Mouse (Mus musculus): ENCODE data around the gene Krt84. TPM values are rescaled to one million over a fixed set of nuclear protein-coding genes. Genes with fewer than 3 reads are reported as not detected.

The Krt84 gene
- not detected in 2 replicates for polyA plus RNA-seq (2015; fragmentation: Nextera tagmentation; extraction: Ambion mirVana)

DNA sequence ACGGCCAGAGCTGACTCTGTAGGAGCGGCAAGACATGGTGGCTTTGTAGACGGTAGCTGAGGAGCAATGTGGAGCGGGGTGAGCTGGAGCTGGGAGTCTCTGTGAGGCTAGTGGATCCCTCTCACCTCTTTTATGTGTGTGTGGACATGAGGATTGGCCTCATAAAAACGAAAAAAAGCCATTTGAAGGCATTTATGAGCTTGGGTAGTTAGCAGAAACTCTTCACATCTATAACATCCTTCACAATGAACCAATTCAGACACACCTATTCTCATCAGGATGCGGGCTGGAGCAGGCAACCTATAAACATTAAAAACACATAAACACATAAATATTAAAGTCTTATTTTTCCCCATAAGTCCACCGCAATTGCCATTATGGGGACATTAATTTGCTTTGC is at the start of gene Krt84:
Gene Krt84, minus strand, starts transcription at position 101 of the 400 bp plus-strand sequence.
- ATAC-seq = no peak
- Histone ChIP-seq H3K9ac (replicated peaks; ENCODE audit: low read depth, low read length) (no peak within 1 kb of the TSS), H3K9me3 (ENCODE audit: control insufficient read depth, low read length) (no peaks in the 10 kb centered on the region), H3K27me3 (replicated peaks; ENCODE audit: control insufficient read depth, insufficient read depth, low read length) (no peaks in the 10 kb centered on the region), H3K36me3 (ENCODE audit: control insufficient read depth, insufficient read depth) (no peaks in the 10 kb centered on the region), H3K4me2 (ENCODE audit: low read length) (no peak within 1 kb of the TSS), H3K4me3 (replicated peaks; ENCODE audit: low read length) (no peak within 1 kb of the TSS), H3K27ac (ENCODE audit: low read length) (no peak within 1 kb of the TSS), H3K4me1 (replicated peaks; ENCODE audit: control insufficient read depth, insufficient read depth, low read length) (no peaks in the 10 kb centered on the region)
- 83% methylated on average over 7 of the region's 7 CpGs for WGBS

DNA sequence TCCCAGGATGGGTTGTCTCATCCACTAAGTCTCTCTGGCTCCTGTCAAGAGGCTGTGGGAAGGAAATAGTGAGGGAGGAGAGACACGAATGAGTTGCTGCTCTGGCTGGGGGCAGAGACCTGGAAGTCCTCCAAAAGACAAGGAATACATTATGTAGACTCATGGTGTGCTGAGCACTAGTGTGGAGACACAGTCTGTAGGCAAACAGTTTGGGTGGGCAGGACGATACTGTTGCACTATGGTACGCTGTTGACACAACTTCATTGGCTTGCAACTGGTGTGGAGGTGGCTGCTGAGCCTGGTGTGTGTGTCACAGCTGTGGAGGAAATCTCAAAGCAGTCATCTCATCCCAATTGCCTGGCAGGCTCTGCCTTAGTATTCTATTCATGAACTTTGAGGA is 49.1 kb upstream of the Krt84 start:
- no peak for ATAC-seq
- H3K4me1 ChIP-seq (replicated peaks; ENCODE audit: control insufficient read depth, insufficient read depth, low read length) = no peaks in the 10 kb centered on the region
- no peaks in the 10 kb centered on the region for H3K36me3 ChIP-seq (ENCODE audit: control insufficient read depth, insufficient read depth)
- no peak overlapping the region for H3K4me3 ChIP-seq (replicated peaks; ENCODE audit: low read length)
- H3K9me3 ChIP-seq (ENCODE audit: control insufficient read depth, low read length) = no peaks in the 10 kb centered on the region
- H3K27ac ChIP-seq (ENCODE audit: low read length) = no peak overlapping the region
- H3K9ac ChIP-seq (replicated peaks; ENCODE audit: low read depth, low read length) = no peak overlapping the region
- no peak overlapping the region for H3K4me2 ChIP-seq (ENCODE audit: low read length)
- H3K27me3 ChIP-seq (replicated peaks; ENCODE audit: control insufficient read depth, insufficient read depth, low read length) = no peaks in the 10 kb centered on the region
- WGBS = 84% methylated on average over 3 of the region's 3 CpGs

DNA sequence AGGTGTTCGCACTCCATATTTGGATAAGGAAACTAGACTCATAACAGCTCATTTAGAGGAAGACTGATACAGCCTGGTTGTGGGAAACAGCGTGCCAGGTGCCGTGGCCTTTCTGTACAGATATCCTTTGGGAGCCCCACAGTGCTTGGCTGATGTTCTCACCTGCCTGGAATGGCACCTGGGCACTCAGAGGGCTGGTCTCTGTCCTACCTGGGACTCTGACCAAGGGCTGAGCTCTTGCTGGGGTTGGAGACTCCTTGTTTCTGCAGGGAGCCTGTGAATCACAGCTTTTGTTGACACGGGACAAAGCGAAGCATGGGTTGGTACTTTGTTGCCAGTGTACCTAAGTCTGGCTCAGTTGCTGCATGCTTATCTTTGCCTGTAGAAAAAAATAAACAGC is 42.9 kb upstream of the Krt84 start:
- H3K4me1 ChIP-seq (replicated peaks; ENCODE audit: control insufficient read depth, insufficient read depth, low read length) = no peaks in the 10 kb centered on the region
- H3K36me3 ChIP-seq (ENCODE audit: control insufficient read depth, insufficient read depth) = no peaks in the 10 kb centered on the region
- no peak overlapping the region for H3K4me2 ChIP-seq (ENCODE audit: low read length)
- H3K9me3 ChIP-seq (ENCODE audit: control insufficient read depth, low read length) = no peaks in the 10 kb centered on the region
- no peaks in the 10 kb centered on the region for H3K27me3 ChIP-seq (replicated peaks; ENCODE audit: control insufficient read depth, insufficient read depth, low read length)
- no peak overlapping the region for H3K4me3 ChIP-seq (replicated peaks; ENCODE audit: low read length)
- WGBS = 92% methylated on average over 5 of the region's 5 CpGs
- ATAC-seq = no peak
- no peak overlapping the region for H3K9ac ChIP-seq (replicated peaks; ENCODE audit: low read depth, low read length)
- H3K27ac ChIP-seq (ENCODE audit: low read length) = no peak overlapping the region

DNA sequence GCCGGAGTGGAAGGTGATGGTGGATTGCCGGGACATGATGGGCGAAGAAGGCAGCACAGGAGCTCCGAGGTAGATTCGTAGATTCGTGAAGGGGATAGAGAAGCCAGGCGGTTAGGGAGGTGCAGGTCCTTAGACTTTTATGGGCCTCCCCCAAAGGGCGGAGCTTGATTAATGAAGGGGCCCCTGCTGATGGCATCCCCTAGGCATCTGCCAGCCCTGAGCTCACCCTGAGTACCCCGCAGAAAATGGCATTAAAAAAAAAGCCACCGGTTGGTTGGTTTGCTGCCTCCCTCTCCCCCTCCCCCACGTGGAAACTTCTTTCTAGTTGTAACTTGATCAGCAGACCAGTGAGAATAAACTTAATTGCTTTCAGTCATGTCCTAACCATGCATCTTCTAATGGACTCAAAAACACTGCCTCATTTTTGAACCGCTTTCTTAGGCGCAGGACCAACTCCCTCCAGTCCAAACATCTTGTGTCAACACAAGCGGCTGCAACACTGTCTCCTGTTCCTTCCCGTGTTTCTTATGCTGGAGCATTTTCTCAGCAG is 41.3 kb upstream of the Krt84 start, which contains the start of gene Krt75:
Gene Krt75, minus strand, starts transcription at position 109 of the 550 bp plus-strand sequence.
- H3K27me3 ChIP-seq (replicated peaks; ENCODE audit: control insufficient read depth, insufficient read depth, low read length) = no peaks in the 10 kb centered on the region
- ATAC-seq = no peak
- no peak within 1 kb of the TSS for H3K27ac ChIP-seq (ENCODE audit: low read length)
- no peak within 1 kb of the TSS for H3K4me3 ChIP-seq (replicated peaks; ENCODE audit: low read length)
- H3K4me2 ChIP-seq (ENCODE audit: low read length) = no peak within 1 kb of the TSS
- no peaks in the 10 kb centered on the region for H3K4me1 ChIP-seq (replicated peaks; ENCODE audit: control insufficient read depth, insufficient read depth, low read length)
- no peaks in the 10 kb centered on the region for H3K9me3 ChIP-seq (ENCODE audit: control insufficient read depth, low read length)
- H3K9ac ChIP-seq (replicated peaks; ENCODE audit: low read depth, low read length) = no peak within 1 kb of the TSS
- no peaks in the 10 kb centered on the region for H3K36me3 ChIP-seq (ENCODE audit: control insufficient read depth, insufficient read depth)
- WGBS = 70% methylated on average over 15 of the region's 15 CpGs

DNA sequence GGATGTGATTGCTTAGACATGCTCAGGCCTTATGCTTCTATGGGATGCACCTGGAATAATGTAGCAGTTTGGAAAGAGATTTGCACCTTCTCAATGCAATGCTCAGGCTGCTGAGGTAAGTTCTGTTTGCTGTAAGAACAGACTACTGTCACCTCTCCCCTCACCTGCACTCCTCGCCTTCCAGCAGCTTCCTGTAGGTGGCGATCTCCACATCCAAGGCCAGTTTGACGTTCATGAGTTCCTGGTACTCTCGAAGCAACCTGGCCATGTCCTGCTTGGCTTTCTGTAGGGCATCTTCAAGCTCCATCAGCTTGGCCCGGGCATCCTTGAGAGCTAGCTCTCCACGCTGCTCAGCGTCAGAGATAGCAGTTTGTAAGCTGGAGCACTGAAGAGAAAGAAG is 35.2 kb upstream of the Krt84 start:
- Histone ChIP-seq H3K27me3 (replicated peaks; ENCODE audit: control insufficient read depth, insufficient read depth, low read length) (no peaks in the 10 kb centered on the region), H3K9me3 (ENCODE audit: control insufficient read depth, low read length) (no peaks in the 10 kb centered on the region), H3K4me3 (replicated peaks; ENCODE audit: low read length) (no peak overlapping the region), H3K4me1 (replicated peaks; ENCODE audit: control insufficient read depth, insufficient read depth, low read length) (no peaks in the 10 kb centered on the region), H3K27ac (ENCODE audit: low read length) (no peak overlapping the region), H3K9ac (replicated peaks; ENCODE audit: low read depth, low read length) (no peak overlapping the region), H3K36me3 (ENCODE audit: control insufficient read depth, insufficient read depth) (no peaks in the 10 kb centered on the region), H3K4me2 (ENCODE audit: low read length) (no peak overlapping the region)
- no peak for ATAC-seq
- WGBS = 45% methylated on average over 7 of the region's 7 CpGs

DNA sequence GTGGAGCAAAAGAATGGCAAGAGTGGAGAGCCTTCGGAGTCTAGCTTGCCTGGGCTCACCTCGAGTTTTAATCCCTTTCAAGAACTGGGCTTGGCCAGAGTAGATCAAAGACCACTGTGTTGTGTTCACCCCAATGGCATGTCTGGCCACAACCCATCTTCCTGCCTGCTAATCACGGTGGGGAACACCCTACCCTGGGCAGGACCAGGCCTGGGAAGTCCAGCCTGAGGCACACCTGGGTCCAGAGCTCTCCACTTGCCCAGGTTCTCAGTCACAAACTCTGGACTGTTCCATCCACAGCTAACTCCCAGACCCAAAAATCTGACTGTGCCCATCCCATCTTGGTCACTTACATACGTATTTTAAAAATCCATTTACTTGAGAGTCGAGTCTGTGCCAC is 30.2 kb upstream of the Krt84 start, which contains the start of gene Krt90:
Gene Krt90, minus strand, starts transcription at position 101 of the 400 bp plus-strand sequence.
- Histone ChIP-seq H3K4me2 (ENCODE audit: low read length) (no peak within 1 kb of the TSS), H3K27me3 (replicated peaks; ENCODE audit: control insufficient read depth, insufficient read depth, low read length) (no peaks in the 10 kb centered on the region), H3K36me3 (ENCODE audit: control insufficient read depth, insufficient read depth) (no peaks in the 10 kb centered on the region), H3K4me3 (replicated peaks; ENCODE audit: low read length) (no peak within 1 kb of the TSS), H3K9me3 (ENCODE audit: control insufficient read depth, low read length) (no peaks in the 10 kb centered on the region), H3K4me1 (replicated peaks; ENCODE audit: control insufficient read depth, insufficient read depth, low read length) (0 out of 2 replicates have a peak, but pooled peaks cover 2% of the 10 kb centered on the region), H3K9ac (replicated peaks; ENCODE audit: low read depth, low read length) (no peak within 1 kb of the TSS), H3K27ac (ENCODE audit: low read length) (no peak within 1 kb of the TSS)
- no peak for ATAC-seq
- 70% methylated on average over 5 of the region's 5 CpGs for WGBS

DNA sequence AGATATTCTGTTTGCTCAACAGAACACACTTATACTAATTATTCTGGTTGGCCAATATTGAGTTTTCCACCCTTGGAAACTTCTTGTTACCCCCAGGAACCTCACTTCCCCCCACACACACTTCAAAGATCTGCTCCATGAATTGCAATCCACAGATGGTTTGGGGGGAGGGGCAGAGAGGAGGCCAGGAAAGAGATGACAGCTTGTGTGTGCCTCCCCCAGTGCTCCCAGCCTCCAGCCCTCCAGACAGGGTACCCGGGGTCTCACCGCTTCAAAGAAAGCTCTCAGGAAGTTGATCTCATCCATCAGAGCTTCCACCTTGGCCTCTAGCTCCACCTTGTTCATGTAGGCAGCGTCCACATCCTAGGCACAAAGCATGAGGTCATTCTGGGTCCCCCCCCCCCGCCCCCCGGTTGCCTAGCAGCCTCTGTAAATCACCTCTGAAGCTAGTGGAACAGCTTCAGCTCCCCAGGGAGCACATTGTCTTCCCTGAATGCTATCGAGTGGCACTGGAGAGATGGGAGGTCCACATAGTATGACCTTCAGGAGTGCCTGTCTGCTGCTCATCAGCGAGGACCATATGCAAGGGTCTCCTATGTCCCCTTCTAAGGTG is 25.5 kb upstream of the Krt84 start:
- Histone ChIP-seq H3K27me3 (replicated peaks; ENCODE audit: control insufficient read depth, insufficient read depth, low read length) (no peaks in the 10 kb centered on the region), H3K4me1 (replicated peaks; ENCODE audit: control insufficient read depth, insufficient read depth, low read length) (0 out of 2 replicates have a peak, but pooled peaks cover 2% of the 10 kb centered on the region), H3K4me3 (replicated peaks; ENCODE audit: low read length) (no peak overlapping the region), H3K9ac (replicated peaks; ENCODE audit: low read depth, low read length) (no peak overlapping the region), H3K27ac (ENCODE audit: low read length) (no peak overlapping the region), H3K36me3 (ENCODE audit: control insufficient read depth, insufficient read depth) (no peaks in the 10 kb centered on the region), H3K9me3 (ENCODE audit: control insufficient read depth, low read length) (no peaks in the 10 kb centered on the region), H3K4me2 (ENCODE audit: low read length) (no peak overlapping the region)
- no peak for ATAC-seq
- WGBS = 12% methylated on average over 7 of the region's 7 CpGs

DNA sequence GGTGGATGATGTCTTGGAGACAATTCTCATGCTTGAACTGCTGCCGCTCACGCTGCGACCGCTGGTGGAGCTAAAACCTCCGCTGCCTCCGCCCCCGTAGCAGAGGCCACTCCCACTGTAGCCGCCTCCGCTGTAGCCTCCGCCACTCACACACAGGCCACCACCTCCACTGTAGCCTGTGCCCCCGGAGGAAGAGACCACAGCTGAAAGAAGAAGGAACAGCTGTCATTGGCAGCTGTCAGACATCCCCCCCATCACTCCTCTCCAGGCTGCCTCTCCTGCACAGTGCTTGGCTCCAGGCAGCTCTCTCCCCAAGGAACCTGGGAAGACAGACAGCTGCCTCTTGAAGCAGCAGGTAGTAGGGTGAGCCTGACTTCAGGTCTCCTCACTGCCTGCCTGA is 20.5 kb upstream of the Krt84 start:
- H3K27me3 ChIP-seq (replicated peaks; ENCODE audit: control insufficient read depth, insufficient read depth, low read length) = no peaks in the 10 kb centered on the region; the same call in 1 of the 2 replicates
- H3K4me2 ChIP-seq (ENCODE audit: low read length) = peak overlapping the region; percentile 35
- H3K36me3 ChIP-seq (ENCODE audit: control insufficient read depth, insufficient read depth) = no peaks in the 10 kb centered on the region
- no peak overlapping the region for H3K4me3 ChIP-seq (replicated peaks; ENCODE audit: low read length)
- H3K4me1 ChIP-seq (replicated peaks; ENCODE audit: control insufficient read depth, insufficient read depth, low read length) = 0 out of 2 replicates have a peak, but pooled peaks cover 2% of the 10 kb centered on the region
- peak; percentile 72 for ATAC-seq
- no peaks in the 10 kb centered on the region for H3K9me3 ChIP-seq (ENCODE audit: control insufficient read depth, low read length)
- H3K27ac ChIP-seq (ENCODE audit: low read length) = no peak overlapping the region
- WGBS = 0% methylated on average over 11 of the region's 11 CpGs
- no peak overlapping the region for H3K9ac ChIP-seq (replicated peaks; ENCODE audit: low read depth, low read length)

DNA sequence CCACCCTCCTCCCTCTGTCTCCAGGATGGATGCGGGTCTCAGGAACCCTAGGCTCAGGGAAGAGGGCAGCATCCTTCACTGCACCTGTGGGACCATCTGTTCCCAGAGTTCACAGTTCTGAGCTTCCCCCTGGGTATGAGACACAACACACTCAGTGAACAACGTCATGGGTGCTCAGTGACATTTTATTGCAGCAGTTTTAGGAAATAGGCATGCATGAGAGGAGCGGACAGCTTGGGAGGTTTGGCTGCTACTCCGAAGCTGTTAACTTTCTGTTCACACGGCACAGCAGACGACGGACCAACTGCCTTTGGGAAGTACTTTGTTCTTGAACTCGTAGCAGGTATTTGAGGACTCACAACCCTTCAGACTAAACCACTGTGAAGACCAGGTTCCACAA is 19.6 kb upstream of the Krt84 start:
- H3K4me1 ChIP-seq (replicated peaks; ENCODE audit: control insufficient read depth, insufficient read depth, low read length) = no peaks in the 10 kb centered on the region
- no peaks in the 10 kb centered on the region for H3K36me3 ChIP-seq (ENCODE audit: control insufficient read depth, insufficient read depth)
- no peaks in the 10 kb centered on the region; the same call in 1 of the 2 replicates for H3K27me3 ChIP-seq (replicated peaks; ENCODE audit: control insufficient read depth, insufficient read depth, low read length)
- H3K9ac ChIP-seq (replicated peaks; ENCODE audit: low read depth, low read length) = no peak overlapping the region
- WGBS = 78% methylated on average over 8 of the region's 8 CpGs
- ATAC-seq = no peak
- no peaks in the 10 kb centered on the region for H3K9me3 ChIP-seq (ENCODE audit: control insufficient read depth, low read length)
- no peak overlapping the region for H3K4me3 ChIP-seq (replicated peaks; ENCODE audit: low read length)
- H3K27ac ChIP-seq (ENCODE audit: low read length) = no peak overlapping the region
- H3K4me2 ChIP-seq (ENCODE audit: low read length) = no peak overlapping the region
